Mouse (Mus musculus): Measurements from ENCODE around the gene Nol9. TPM values are rescaled to one million over a fixed set of nuclear protein-coding genes. Genes with fewer than 3 reads are reported as not detected.

Nol9 gene
- 9.7 TPM for polyA plus RNA-seq (2014; fragmentation: Illumina TruSeq; extraction: RNeasy Lipid Tissue Mini Kit (QIAGEN cat#74804); ENCODE audit: low replicate concordance)

GRCm38 (mm10) chr4:152038985-152039830, at the start of gene Nol9:
TSS of gene Nol9 (plus strand) at chr4:152039321.

GRCm38 (mm10) chr4:151996173-151996950, 42.8 kb upstream of the Nol9 start, which contains the start of gene Phf13:
TSS of gene Phf13 (minus strand) at chr4:151996258.

GRCm38 (mm10) chr4:152008622-152009075, 30.5 kb upstream of the Nol9 start, which contains the start of gene Klhl21:
TSS of gene Klhl21 (plus strand) at chr4:152008803.

GRCm38 (mm10) chr4:152027524-152027923, 11.6 kb upstream of the Nol9 start, which contains the start of gene Zbtb48:
TSS of gene Zbtb48 (minus strand) at chr4:152027671.

GRCm38 (mm10) chr4:152038225-152038984, 716 bp upstream of the Nol9 start, which contains the start of gene Tas1r1:
TSS of gene Tas1r1 (minus strand) at chr4:152038568.

GRCm38 (mm10) chr4:152072121-152072601, 33.0 kb downstream of the Nol9 start, which contains the start of gene Plekhg5:
TSS of gene Plekhg5 (plus strand) at chr4:152072498.

Other genes with a start within 250 kb of the Nol9 start
- gene Camta1, start 177.4 kb upstream of the Nol9 start, polyA plus RNA-seq (2014; fragmentation: Illumina TruSeq; extraction: RNeasy Lipid Tissue Mini Kit (QIAGEN cat#74804); ENCODE audit: low replicate concordance), result 30.6 TPM
- gene Dnajc11, start 105.6 kb upstream of the Nol9 start, polyA plus RNA-seq (2014; fragmentation: Illumina TruSeq; extraction: RNeasy Lipid Tissue Mini Kit (QIAGEN cat#74804); ENCODE audit: low replicate concordance), result 17.6 TPM
- not detected for gene Thap3, start 50.3 kb upstream of the Nol9 start, polyA plus RNA-seq (2014; fragmentation: Illumina TruSeq; extraction: RNeasy Lipid Tissue Mini Kit (QIAGEN cat#74804); ENCODE audit: low replicate concordance)
- gene Phf13, start 43.1 kb upstream of the Nol9 start, polyA plus RNA-seq (2014; fragmentation: Illumina TruSeq; extraction: RNeasy Lipid Tissue Mini Kit (QIAGEN cat#74804); ENCODE audit: low replicate concordance), result 4.8 TPM
- 1.1 TPM for gene Klhl21, start 30.5 kb upstream of the Nol9 start, polyA plus RNA-seq (2014; fragmentation: Illumina TruSeq; extraction: RNeasy Lipid Tissue Mini Kit (QIAGEN cat#74804); ENCODE audit: low replicate concordance)
- 1.3 TPM for gene Zbtb48, start 11.7 kb upstream of the Nol9 start, polyA plus RNA-seq (2014; fragmentation: Illumina TruSeq; extraction: RNeasy Lipid Tissue Mini Kit (QIAGEN cat#74804); ENCODE audit: low replicate concordance)
- gene Tas1r1, start 753 bp upstream of the Nol9 start, polyA plus RNA-seq (2014; fragmentation: Illumina TruSeq; extraction: RNeasy Lipid Tissue Mini Kit (QIAGEN cat#74804); ENCODE audit: low replicate concordance), result not detected
- gene Plekhg5, start 33.2 kb downstream of the Nol9 start, polyA plus RNA-seq (2014; fragmentation: Illumina TruSeq; extraction: RNeasy Lipid Tissue Mini Kit (QIAGEN cat#74804); ENCODE audit: low replicate concordance), result not detected
- not detected for gene Tnfrsf25, start 76.6 kb downstream of the Nol9 start, polyA plus RNA-seq (2014; fragmentation: Illumina TruSeq; extraction: RNeasy Lipid Tissue Mini Kit (QIAGEN cat#74804); ENCODE audit: low replicate concordance)
- 5.0 TPM for gene Espn, start 113.0 kb downstream of the Nol9 start, polyA plus RNA-seq (2014; fragmentation: Illumina TruSeq; extraction: RNeasy Lipid Tissue Mini Kit (QIAGEN cat#74804); ENCODE audit: low replicate concordance)
- gene Hes2, start 119.5 kb downstream of the Nol9 start, polyA plus RNA-seq (2014; fragmentation: Illumina TruSeq; extraction: RNeasy Lipid Tissue Mini Kit (QIAGEN cat#74804); ENCODE audit: low replicate concordance), result 6.7 TPM
- 0.74 TPM for gene Acot7, start 138.8 kb downstream of the Nol9 start, polyA plus RNA-seq (2014; fragmentation: Illumina TruSeq; extraction: RNeasy Lipid Tissue Mini Kit (QIAGEN cat#74804); ENCODE audit: low replicate concordance)
- gene Gpr153, start 234.9 kb downstream of the Nol9 start, polyA plus RNA-seq (2014; fragmentation: Illumina TruSeq; extraction: RNeasy Lipid Tissue Mini Kit (QIAGEN cat#74804); ENCODE audit: low replicate concordance), result 0.63 TPM